Mouse (Mus musculus) intestine, embryonic 15.5 days (tissue): Measurements from ENCODE around the gene Dtx3l. TPM values are rescaled to one million over a fixed set of nuclear protein-coding genes. Genes with fewer than 3 reads are reported as not detected.

Experiments
- ATAC-seq: fragments of 200-750 bp; cut with Nextera tagmentation; 2 replicates; pipeline ENCODE4 v1.8.0; 2017; ENCODE audit warnings: moderate TSS enrichment, moderate library complexity
- H3K27ac ChIP-seq: fragments of 300-500 bp; sonication (generic); 2 replicates; pipeline ENCODE4 v1.5.1; 2015; ENCODE audit warnings: mild to moderate bottlenecking, inconsistent platforms
- H3K27me3 ChIP-seq: fragments of 300-500 bp; sonication (generic); replicated peaks from 2 replicates; pipeline ENCODE4 v1.6.1; 2015; ENCODE audit warnings: inconsistent platforms
- H3K36me3 ChIP-seq: fragments of 300-500 bp; sonication (generic); 2 replicates; pipeline ENCODE4 v1.6.1; 2015; ENCODE audit warnings: inconsistent platforms
- H3K4me1 ChIP-seq: fragments of 300-500 bp; sonication (generic); replicated peaks from 2 replicates; pipeline ENCODE4 v1.6.1; 2015; ENCODE audit warnings: inconsistent platforms
- H3K4me2 ChIP-seq: fragments of 300-500 bp; sonication (generic); replicated peaks from 2 replicates; pipeline ENCODE4 v1.6.1; 2015; ENCODE audit warnings: mild to moderate bottlenecking, inconsistent platforms
- H3K4me3 ChIP-seq: fragments of 300-500 bp; sonication (generic); replicated peaks from 2 replicates; pipeline ENCODE4 v1.5.1; 2015; ENCODE audit warnings: inconsistent platforms
- H3K9ac ChIP-seq: fragments of 300-500 bp; sonication (generic); 2 replicates; pipeline ENCODE4 v1.6.1; 2015; ENCODE audit warnings: inconsistent platforms
- H3K9me3 ChIP-seq: fragments of 300-500 bp; sonication (generic); 2 replicates; pipeline ENCODE4 v1.6.1; 2016; ENCODE audit warnings: inconsistent platforms
- WGBS: fragments of 180-500 bp; shearing (Covaris S2); methylation state at CpG from one replicate; pipeline ENCODE4 v1.1.7; 2015; 5-methylcytosine and 5-hydroxymethylcytosine counted together
- polyA plus RNA-seq: library from polyadenylated mRNA; unstranded; fragments of >200 nt; fragmentation: Nextera tagmentation; extraction: Ambion mirVana; gene quantifications from 2 replicates; pipeline ENCODE4 v1.2.1, GENCODE M21; 2015

The Dtx3l gene
- polyA plus RNA-seq, 1 experiment from 2014 or later: 8.6 TPM

GRCm38 (mm10) chr16:35922301-35922895 lies 16.6 kb downstream of the Dtx3l start:
- Histone ChIP-seq H3K4me3 (no peak overlapping the region), H3K27ac (no peak overlapping the region), H3K9ac (no peak overlapping the region), H3K4me2 (no peak overlapping the region), H3K27me3 (no peaks in the 10 kb centered on the region), H3K36me3 (no peaks in the 10 kb centered on the region), H3K4me1 (no peaks in the 10 kb centered on the region), H3K9me3 (no peaks in the 10 kb centered on the region)
- WGBS: 70% methylated on average over 3 of the region's 3 CpGs
- ATAC-seq: no peak

- no peaks in the 10 kb centered on the region for H3K9me3 ChIP-seq
These were observed 17.2 kb downstream of the Dtx3l start for GRCm38 (mm10) chr16:35921676-35922235.

GRCm38 (mm10) chr16:35918721-35919543 lies 20.0 kb downstream of the Dtx3l start:
- Histone ChIP-seq H3K27me3 (no peaks in the 10 kb centered on the region), H3K4me3 (no peak overlapping the region), H3K4me2 (no peak overlapping the region), H3K9me3 (no peaks in the 10 kb centered on the region), H3K36me3 (no peaks in the 10 kb centered on the region), H3K27ac (no peak overlapping the region), H3K9ac (no peak overlapping the region), H3K4me1 (no peaks in the 10 kb centered on the region)
- WGBS: 62% methylated on average over 6 of the region's 6 CpGs
- ATAC-seq: no peak

More at GRCm38 (mm10) chr16:35921676-35922235, 17.2 kb downstream of the Dtx3l start:
- Histone ChIP-seq H3K4me1 (no peaks in the 10 kb centered on the region), H3K4me3 (no peak overlapping the region), H3K27me3 (no peaks in the 10 kb centered on the region), H3K9ac (no peak overlapping the region), H3K36me3 (no peaks in the 10 kb centered on the region), H3K27ac (no peak overlapping the region), H3K4me2 (no peak overlapping the region)
- no peak for ATAC-seq
- 82% methylated on average over 2 of the region's 2 CpGs for WGBS

GRCm38 (mm10) chr16:35914301-35914700 lies 24.6 kb downstream of the Dtx3l start:
- ATAC-seq: peak; percentile 77
- 54% methylated on average over 5 of the region's 5 CpGs for WGBS
- H3K4me1 ChIP-seq: no peaks in the 10 kb centered on the region
- no peak overlapping the region for H3K4me2 ChIP-seq
- H3K9me3 ChIP-seq: no peaks in the 10 kb centered on the region
- no peak overlapping the region for H3K4me3 ChIP-seq
- no peak overlapping the region for H3K27ac ChIP-seq
- H3K9ac ChIP-seq: no peak overlapping the region
- no peaks in the 10 kb centered on the region for H3K36me3 ChIP-seq
- H3K27me3 ChIP-seq: no peaks in the 10 kb centered on the region

- WGBS: 73% methylated on average over 1 of the region's 1 CpGs
These were observed 25.4 kb downstream of the Dtx3l start for GRCm38 (mm10) chr16:35913526-35913925.

GRCm38 (mm10) chr16:35911449-35911848 lies 27.5 kb downstream of the Dtx3l start:
- H3K4me2 ChIP-seq: no peak overlapping the region
- 48% methylated on average over 3 of the region's 3 CpGs for WGBS
- no peak overlapping the region for H3K27ac ChIP-seq
- no peak overlapping the region for H3K9ac ChIP-seq
- no peaks in the 10 kb centered on the region for H3K27me3 ChIP-seq
- H3K9me3 ChIP-seq: no peaks in the 10 kb centered on the region
- no peaks in the 10 kb centered on the region for H3K36me3 ChIP-seq
- peak; percentile 73 for ATAC-seq
- no peaks in the 10 kb centered on the region for H3K4me1 ChIP-seq
- H3K4me3 ChIP-seq: no peak overlapping the region

More at GRCm38 (mm10) chr16:35913526-35913925, 25.4 kb downstream of the Dtx3l start:
- H3K9ac ChIP-seq: no peak overlapping the region
- H3K36me3 ChIP-seq: no peaks in the 10 kb centered on the region
- no peak for ATAC-seq
- no peaks in the 10 kb centered on the region for H3K9me3 ChIP-seq
- H3K4me2 ChIP-seq: no peak overlapping the region
- no peak overlapping the region for H3K27ac ChIP-seq
- H3K4me3 ChIP-seq: no peak overlapping the region
- H3K27me3 ChIP-seq: no peaks in the 10 kb centered on the region
- H3K4me1 ChIP-seq: no peaks in the 10 kb centered on the region

- H3K27me3 ChIP-seq: no peaks in the 10 kb centered on the region
- no peak overlapping the region for H3K4me2 ChIP-seq
- 0 out of 2 replicates have a peak overlapping the region, but pooled peaks have one; percentile 36 for H3K27ac ChIP-seq
- no peaks in the 10 kb centered on the region for H3K36me3 ChIP-seq
- no peak overlapping the region for H3K4me3 ChIP-seq
- no peaks in the 10 kb centered on the region for H3K4me1 ChIP-seq
- ATAC-seq: peak; percentile 46; the same call in 1 of the 2 replicates
- H3K9me3 ChIP-seq: no peaks in the 10 kb centered on the region
- no peak overlapping the region for H3K9ac ChIP-seq
- 59% methylated on average over 4 of the region's 4 CpGs for WGBS
These were observed 31.3 kb downstream of the Dtx3l start for GRCm38 (mm10) chr16:35907432-35908201.

- no peaks in the 10 kb centered on the region for H3K9me3 ChIP-seq
- H3K36me3 ChIP-seq: no peaks in the 10 kb centered on the region
- H3K4me1 ChIP-seq: no peaks in the 10 kb centered on the region
- no peaks in the 10 kb centered on the region for H3K27me3 ChIP-seq
- no peak for ATAC-seq
- 75% methylated on average over 7 of the region's 7 CpGs for WGBS
- no peak overlapping the region for H3K9ac ChIP-seq
- no peak overlapping the region for H3K27ac ChIP-seq
- H3K4me3 ChIP-seq: no peak overlapping the region
- no peak overlapping the region for H3K4me2 ChIP-seq
These were observed 32.1 kb downstream of the Dtx3l start for GRCm38 (mm10) chr16:35906887-35907286.

GRCm38 (mm10) chr16:35905819-35906485 lies 33.0 kb downstream of the Dtx3l start:
- H3K4me3 ChIP-seq: no peak overlapping the region
- H3K9ac ChIP-seq: no peak overlapping the region
- no peaks in the 10 kb centered on the region for H3K9me3 ChIP-seq
- H3K27me3 ChIP-seq: no peaks in the 10 kb centered on the region
- H3K4me2 ChIP-seq: no peak overlapping the region
- H3K27ac ChIP-seq: no peak overlapping the region
- no peaks in the 10 kb centered on the region for H3K4me1 ChIP-seq
- no peaks in the 10 kb centered on the region for H3K36me3 ChIP-seq
- no peak for ATAC-seq
- WGBS: 69% methylated on average over 6 of the region's 6 CpGs

- WGBS: 89% methylated on average over 3 of the region's 3 CpGs
- no peaks in the 10 kb centered on the region for H3K27me3 ChIP-seq
- no peaks in the 10 kb centered on the region for H3K36me3 ChIP-seq
- H3K9ac ChIP-seq: no peak overlapping the region
- no peaks in the 10 kb centered on the region for H3K9me3 ChIP-seq
- H3K4me2 ChIP-seq: no peak overlapping the region
- no peak overlapping the region for H3K4me3 ChIP-seq
- no peaks in the 10 kb centered on the region for H3K4me1 ChIP-seq
- H3K27ac ChIP-seq: no peak overlapping the region
- no peak for ATAC-seq
These were observed 33.6 kb downstream of the Dtx3l start for GRCm38 (mm10) chr16:35905355-35905754.

GRCm38 (mm10) chr16:35904121-35904736 lies 34.7 kb downstream of the Dtx3l start:
- Histone ChIP-seq H3K4me3 (no peak overlapping the region), H3K4me2 (no peak overlapping the region), H3K27me3 (no peaks in the 10 kb centered on the region), H3K9ac (no peak overlapping the region), H3K4me1 (no peaks in the 10 kb centered on the region), H3K9me3 (no peaks in the 10 kb centered on the region), H3K27ac (no peak overlapping the region), H3K36me3 (no peaks in the 10 kb centered on the region)
- 81% methylated on average over 4 of the region's 4 CpGs for WGBS
- ATAC-seq: no peak
